Mouse (Mus musculus) thymus, adult 2 months (tissue): ENCODE measurements around the gene Efl1.

Experiments
- CTCF ChIP-seq: fragments of 200-500 bp; IDR thresholded peaks from 2 replicates; pipeline ENCODE4 v1.5.1; 2012; ENCODE audit warnings: mild to moderate bottlenecking, control low read depth, low read length, moderate library complexity, borderline replicate concordance; ENCODE audit not compliant: control insufficient read depth, poor library complexity, insufficient read depth; ENCODE audit errors: extremely low read depth
- POLR2A ChIP-seq: fragments of 200-500 bp; IDR thresholded peaks from 2 replicates; pipeline ENCODE4 v1.6.1; 2012; ENCODE audit warnings: mild to moderate bottlenecking, low read length, control low read depth, moderate library complexity; ENCODE audit not compliant: control insufficient read depth, poor library complexity, insufficient read depth; ENCODE audit errors: extremely low read depth

GRCm38 (mm10) chr7:82709172-82709571, 60.8 kb downstream of the Efl1 start:
- TF ChIP-seq POLR2A: no peak
- no peak for TF ChIP-seq CTCF
